Mouse (Mus musculus): Measurements from ENCODE around the gene Crabp2.

DNA sequence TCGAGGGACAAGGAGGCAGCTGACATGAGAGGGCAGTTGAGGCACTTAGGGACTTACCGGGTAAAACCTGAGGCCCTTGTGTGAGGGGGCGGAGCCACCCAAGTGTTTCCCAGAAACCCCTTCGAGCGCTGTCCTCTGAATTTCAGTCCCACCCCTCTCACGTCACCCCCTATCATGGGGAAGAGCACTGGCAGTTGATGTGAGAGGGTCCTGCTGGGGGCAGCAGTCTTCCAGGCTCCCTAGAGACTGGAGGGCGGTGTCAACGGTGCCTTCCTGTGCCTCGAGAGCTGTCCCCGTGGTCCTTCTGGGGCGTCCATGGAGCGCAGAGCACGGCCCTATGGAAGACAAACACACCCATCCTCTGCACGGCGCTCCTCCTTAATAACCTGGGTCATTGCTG lies 39.2 kb downstream of the Crabp2 start:
- no peak for TF ChIP-seq POLR2A (IDR thresholded peaks at IDR 0.05; ENCODE audit: low read depth, low read length)
- no peak for TF ChIP-seq CTCF (conservative IDR thresholded peaks at IDR 0.05; ENCODE audit: insufficient read depth, insufficient read length, low read depth, low read length)

Measured in kidney, adult 2 months (tissue).